Mouse (Mus musculus): ENCODE results near the gene Ccdc28a.

The Ccdc28a gene

GRCm38 (mm10) chr10:18234560-18235401 lies at the start of gene Ccdc28a:
Gene Ccdc28a, minus strand, starts transcription at chr10:18234998.
- DNase-seq (ENCODE audit: low read depth, low spot score) = peak; percentile 88

GRCm38 (mm10) chr10:18283991-18284390 lies 49.2 kb upstream of the Ccdc28a start:
- no peak for DNase-seq (ENCODE audit: low read depth, low spot score)

- DNase-seq (ENCODE audit: low read depth, low spot score) = no peak
Measured at GRCm38 (mm10) chr10:18276090-18276734, 41.4 kb upstream of the Ccdc28a start.

- no peak for DNase-seq (ENCODE audit: low read depth, low spot score)
Measured at GRCm38 (mm10) chr10:18251345-18251744, 16.5 kb upstream of the Ccdc28a start.

GRCm38 (mm10) chr10:18243614-18244013 lies 8.8 kb upstream of the Ccdc28a start:
- DNase-seq (ENCODE audit: low read depth, low spot score) = no peak

- peak; percentile 51 for DNase-seq (ENCODE audit: low read depth, low spot score)
Measured at GRCm38 (mm10) chr10:18237191-18237590, 2.4 kb upstream of the Ccdc28a start.

- no peak for DNase-seq (ENCODE audit: low read depth, low spot score)
Measured at GRCm38 (mm10) chr10:18236328-18236927, 1.6 kb upstream of the Ccdc28a start.

GRCm38 (mm10) chr10:18235402-18235747 lies 577 bp upstream of the Ccdc28a start:
- DNase-seq (ENCODE audit: low read depth, low spot score) = no peak

- DNase-seq (ENCODE audit: low read depth, low spot score) = no peak
Measured at GRCm38 (mm10) chr10:18233891-18234290, 907 bp downstream of the Ccdc28a start.

- no peak for DNase-seq (ENCODE audit: low read depth, low spot score)
Measured at GRCm38 (mm10) chr10:18224386-18224785, 10.4 kb downstream of the Ccdc28a start.

GRCm38 (mm10) chr10:18219351-18219750 lies 15.4 kb downstream of the Ccdc28a start:
- DNase-seq (ENCODE audit: low read depth, low spot score) = no peak

GRCm38 (mm10) chr10:18214124-18214523 lies 20.7 kb downstream of the Ccdc28a start:
- DNase-seq (ENCODE audit: low read depth, low spot score) = no peak

- no peak for DNase-seq (ENCODE audit: low read depth, low spot score)
Measured at GRCm38 (mm10) chr10:18213373-18213772, 21.4 kb downstream of the Ccdc28a start.

- peak; percentile 14 for DNase-seq (ENCODE audit: low read depth, low spot score)
Measured at GRCm38 (mm10) chr10:18210726-18211125, 24.1 kb downstream of the Ccdc28a start, which contains the start of gene Ect2l. Gene Ect2l, minus strand, starts transcription at chr10:18210890.

GRCm38 (mm10) chr10:18210119-18210518 lies 24.7 kb downstream of the Ccdc28a start:
- DNase-seq (ENCODE audit: low read depth, low spot score) = no peak

GRCm38 (mm10) chr10:18204067-18204466 lies 30.7 kb downstream of the Ccdc28a start:
- DNase-seq (ENCODE audit: low read depth, low spot score) = no peak

- DNase-seq (ENCODE audit: low read depth, low spot score) = no peak
Measured at GRCm38 (mm10) chr10:18202401-18202800, 32.4 kb downstream of the Ccdc28a start.

- DNase-seq (ENCODE audit: low read depth, low spot score) = no peak
Measured at GRCm38 (mm10) chr10:18200656-18201055, 34.1 kb downstream of the Ccdc28a start.

GRCm38 (mm10) chr10:18199919-18200318 lies 34.9 kb downstream of the Ccdc28a start:
- no peak for DNase-seq (ENCODE audit: low read depth, low spot score)

- no peak for DNase-seq (ENCODE audit: low read depth, low spot score)
Measured at GRCm38 (mm10) chr10:18198286-18199015, 36.3 kb downstream of the Ccdc28a start.

GRCm38 (mm10) chr10:18197206-18197979 lies 37.4 kb downstream of the Ccdc28a start:
- DNase-seq (ENCODE audit: low read depth, low spot score) = peak; percentile 64

Measured in skeletal muscle tissue, adult 2 months (tissue).